Mouse (Mus musculus) midbrain, embryonic 11.5 days (tissue): ENCODE data around the gene Cachd1. TPM values are rescaled to one million over a fixed set of nuclear protein-coding genes. Genes with fewer than 3 reads are reported as not detected.

Source experiments
- ATAC-seq: fragments of 200-750 bp; cut with Nextera tagmentation; 2 replicates; pipeline ENCODE4 v1.8.0; 2017; ENCODE audit warnings: moderate TSS enrichment, moderate library complexity; ENCODE audit not compliant: low FRiP score
- DNase-seq: peaks from one replicate; pipeline ENCODE4 v3.0.0; 2015; ENCODE audit warnings: low spot score; ENCODE audit errors: missing footprints
- H3K27ac ChIP-seq: fragments of 300-500 bp; sonication (generic); 2 replicates; pipeline ENCODE4 v1.5.1; 2014; ENCODE audit warnings: low read depth, low read length
- H3K27me3 ChIP-seq: fragments of 300-500 bp; sonication (generic); 2 replicates; pipeline ENCODE4 v1.6.1; 2014; ENCODE audit warnings: mild to moderate bottlenecking, low read length, moderate library complexity, mixed read lengths; ENCODE audit not compliant: control insufficient read depth, insufficient read depth
- H3K36me3 ChIP-seq: fragments of 300-500 bp; sonication (generic); 2 replicates; pipeline ENCODE4 v1.6.1; 2014; ENCODE audit warnings: mild to moderate bottlenecking, low read length, moderate library complexity, mixed read lengths; ENCODE audit not compliant: control insufficient read depth, insufficient read depth
- H3K4me1 ChIP-seq: fragments of 300-500 bp; sonication (generic); 2 replicates; pipeline ENCODE4 v1.6.1; 2014; ENCODE audit warnings: low read length; ENCODE audit not compliant: control insufficient read depth, insufficient read depth
- H3K4me2 ChIP-seq: fragments of 300-500 bp; sonication (generic); 2 replicates; pipeline ENCODE4 v1.6.1; 2014; ENCODE audit warnings: mild to moderate bottlenecking, moderate library complexity
- H3K4me3 ChIP-seq: fragments of 300-500 bp; sonication (generic); 2 replicates; pipeline ENCODE4 v1.5.1; 2014; ENCODE audit warnings: low read depth, low read length
- H3K9ac ChIP-seq: fragments of 300-500 bp; sonication (generic); 2 replicates; pipeline ENCODE4 v1.6.1; 2014; ENCODE audit warnings: low read length
- H3K9me3 ChIP-seq: fragments of 300-500 bp; sonication (generic); 2 replicates; pipeline ENCODE4 v1.6.1; 2016; ENCODE audit warnings: low read length; ENCODE audit not compliant: control insufficient read depth
- WGBS: fragments of 180-500 bp; shearing (Covaris S2); extraction: QIAGEN DNeasy Blood & Tissue Kit; methylation state at CpG from one replicate; pipeline ENCODE4 v1.1.7; 2014; 5-methylcytosine and 5-hydroxymethylcytosine counted together
- polyA plus RNA-seq: library from polyadenylated mRNA; unstranded; fragments of >200 nt; fragmentation: Nextera tagmentation; extraction: Ambion mirVana; gene quantifications from 2 replicates; pipeline ENCODE4 v1.2.1, GENCODE M21; 2014

Gene Cachd1
- polyA plus RNA-seq, 1 experiment from 2014 or later: 39.0 TPM

DNA sequence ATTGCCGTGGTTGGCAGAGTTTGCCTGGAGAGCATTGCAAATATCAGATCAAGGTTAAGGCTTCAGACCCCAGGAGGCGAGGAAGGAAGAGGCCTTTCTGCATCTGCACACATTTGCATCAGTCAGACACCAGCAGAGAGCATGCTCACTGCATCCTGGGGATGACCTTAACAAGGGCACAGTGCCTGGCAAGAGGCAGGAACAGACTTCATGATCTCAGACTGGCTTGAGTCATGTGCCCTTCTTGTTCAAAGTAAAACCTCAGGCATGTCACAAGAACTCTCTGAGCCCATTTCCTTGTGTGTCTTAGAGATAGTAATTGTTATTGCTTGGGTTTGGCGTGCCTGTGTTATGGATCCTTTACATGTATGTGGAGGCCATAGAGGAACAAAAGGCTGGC is 167.8 kb downstream of the Cachd1 start:
- no peak overlapping the region for H3K27ac ChIP-seq
- peaks cover 1% of the 10 kb centered on the region; the same call in 1 of the 2 replicates for H3K36me3 ChIP-seq
- H3K9ac ChIP-seq: no peak overlapping the region
- 85% methylated on average over 3 of the region's 3 CpGs for WGBS
- H3K4me2 ChIP-seq: no peak overlapping the region
- DNase-seq: no peak
- no peak overlapping the region for H3K4me3 ChIP-seq
- ATAC-seq: no peak
- no peaks in the 10 kb centered on the region for H3K27me3 ChIP-seq
- 0 out of 2 replicates have a peak, but pooled peaks cover 2% of the 10 kb centered on the region for H3K4me1 ChIP-seq
- no peaks in the 10 kb centered on the region for H3K9me3 ChIP-seq

DNA sequence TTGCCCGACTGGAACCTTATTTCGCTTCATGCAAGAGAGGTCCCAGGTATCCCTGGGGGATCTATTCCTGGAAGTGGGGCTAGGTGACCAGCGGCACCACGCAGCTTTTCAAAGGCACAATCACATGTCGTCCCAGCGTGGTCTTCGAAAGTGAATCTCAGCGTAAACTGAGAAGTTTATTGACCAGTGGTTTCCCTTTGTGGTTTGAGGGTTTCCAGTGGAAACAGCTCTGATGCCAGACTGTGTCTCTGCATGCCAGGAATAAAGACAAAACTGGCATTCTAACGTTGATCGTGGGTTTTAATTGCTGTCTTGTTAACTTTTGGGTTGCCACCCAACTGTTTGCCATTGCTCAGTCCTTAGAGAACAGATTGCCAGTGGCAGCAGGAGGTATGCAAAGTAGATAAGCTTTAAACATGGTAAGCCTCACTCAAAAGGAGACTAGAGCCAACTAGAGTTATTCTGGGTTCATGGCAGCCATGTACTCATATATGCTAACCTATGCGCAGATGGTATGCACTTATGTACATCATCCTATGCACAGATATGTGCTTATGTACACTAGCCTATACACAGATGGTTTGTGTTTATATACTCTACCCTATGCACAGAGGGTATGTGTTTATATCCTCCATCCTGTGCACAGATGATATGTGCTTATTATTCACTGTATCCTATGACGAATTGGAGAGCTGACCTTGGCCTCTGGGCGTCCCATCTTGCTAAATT is 168.9 kb downstream of the Cachd1 start:
- 90% methylated on average over 13 of the region's 13 CpGs for WGBS
- no peak overlapping the region for H3K4me2 ChIP-seq
- H3K27ac ChIP-seq: no peak overlapping the region
- H3K36me3 ChIP-seq: peaks cover 4% of the 10 kb centered on the region; the same call in 1 of the 2 replicates
- no peak overlapping the region for H3K4me3 ChIP-seq
- no peaks in the 10 kb centered on the region for H3K9me3 ChIP-seq
- H3K9ac ChIP-seq: no peak overlapping the region
- no peaks in the 10 kb centered on the region for H3K27me3 ChIP-seq
- DNase-seq (no peak), ATAC-seq (no peak)
- 0 out of 2 replicates have a peak, but pooled peaks cover 2% of the 10 kb centered on the region for H3K4me1 ChIP-seq

DNA sequence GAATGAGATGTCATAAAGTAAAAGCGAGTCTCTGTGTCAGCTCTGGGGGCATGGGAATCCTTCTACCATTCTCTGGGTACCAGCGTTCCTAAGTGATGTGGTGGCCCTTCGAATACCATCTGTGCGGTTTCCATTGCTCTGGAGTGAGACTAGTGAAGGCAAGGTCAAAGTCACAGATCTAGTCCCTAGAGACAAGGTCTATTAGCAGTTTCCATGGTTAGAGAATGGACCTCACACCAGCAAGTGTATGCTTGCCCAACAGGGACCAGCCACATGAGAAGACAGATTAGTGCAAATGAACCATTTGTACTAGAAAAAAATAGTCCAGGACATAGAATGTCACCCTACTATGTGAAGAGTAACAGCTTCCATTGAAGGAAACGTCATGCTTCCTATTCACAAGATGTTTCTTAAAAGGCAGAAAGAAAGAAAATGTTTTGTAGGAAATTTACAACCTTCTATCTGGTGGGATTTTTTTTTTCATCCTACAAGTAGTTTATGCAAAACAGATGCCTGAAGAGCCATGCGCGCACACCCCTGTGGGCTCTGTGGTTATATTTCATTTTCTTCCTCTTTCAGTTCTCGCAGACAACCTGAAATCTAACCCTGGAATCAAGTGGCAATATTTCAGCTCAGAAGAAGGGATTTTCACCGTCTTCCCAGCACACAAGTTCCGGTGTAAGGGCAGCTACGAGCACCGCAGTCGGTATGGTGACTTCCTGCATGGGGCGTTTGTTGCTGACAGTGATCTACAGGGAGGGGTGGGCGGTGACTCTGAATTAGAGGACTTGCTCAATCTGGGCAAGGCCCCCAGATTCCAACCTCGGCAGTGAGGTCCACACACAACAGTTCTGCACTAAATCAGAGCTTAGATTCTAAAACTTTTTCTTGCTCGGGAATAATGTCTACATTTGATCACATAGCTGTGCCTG is 172.3 kb downstream of the Cachd1 start:
- ATAC-seq: no peak

DNA sequence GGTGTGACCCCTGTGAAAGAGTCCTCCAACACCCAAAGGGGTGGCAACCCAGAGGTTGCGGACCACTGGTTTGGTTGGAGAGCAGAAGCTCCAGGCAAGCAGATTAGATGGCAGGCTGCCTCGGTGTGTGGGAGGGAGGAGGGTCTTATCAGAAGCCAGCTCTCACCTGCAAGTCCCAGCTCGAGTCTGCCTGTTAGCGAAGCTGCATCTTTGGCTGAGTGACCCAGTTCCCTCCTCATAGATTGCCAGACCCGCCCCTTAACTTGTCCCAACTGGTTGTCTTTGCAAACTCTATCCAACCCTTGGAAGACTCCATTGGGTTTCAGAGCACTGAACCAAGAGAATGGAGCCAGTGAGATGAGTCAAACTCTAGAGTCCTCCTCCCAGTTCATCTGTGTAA is 173.8 kb downstream of the Cachd1 start:
- no peaks in the 10 kb centered on the region for H3K9me3 ChIP-seq
- 94% methylated on average over 5 of the region's 5 CpGs for WGBS
- H3K27ac ChIP-seq: no peak overlapping the region
- ATAC-seq (no peak), DNase-seq (no peak)
- peaks cover 16% of the 10 kb centered on the region for H3K36me3 ChIP-seq
- H3K4me2 ChIP-seq: no peak overlapping the region
- no peaks in the 10 kb centered on the region for H3K27me3 ChIP-seq
- no peak overlapping the region for H3K4me3 ChIP-seq
- H3K9ac ChIP-seq: no peak overlapping the region
- H3K4me1 ChIP-seq: peaks cover 2% of the 10 kb centered on the region; the same call in 1 of the 2 replicates

More for the DNA sequence above, 172.3 kb downstream of the Cachd1 start:
- no peak overlapping the region for H3K4me2 ChIP-seq
- 87% methylated on average over 17 of the region's 17 CpGs for WGBS
- no peak overlapping the region for H3K4me3 ChIP-seq
- H3K9me3 ChIP-seq: no peaks in the 10 kb centered on the region
- H3K27ac ChIP-seq: no peak overlapping the region
- no peaks in the 10 kb centered on the region for H3K27me3 ChIP-seq
- H3K9ac ChIP-seq: no peak overlapping the region
- peaks cover 2% of the 10 kb centered on the region; the same call in 1 of the 2 replicates for H3K4me1 ChIP-seq
- peaks cover 8% of the 10 kb centered on the region for H3K36me3 ChIP-seq
- DNase-seq: no peak

DNA sequence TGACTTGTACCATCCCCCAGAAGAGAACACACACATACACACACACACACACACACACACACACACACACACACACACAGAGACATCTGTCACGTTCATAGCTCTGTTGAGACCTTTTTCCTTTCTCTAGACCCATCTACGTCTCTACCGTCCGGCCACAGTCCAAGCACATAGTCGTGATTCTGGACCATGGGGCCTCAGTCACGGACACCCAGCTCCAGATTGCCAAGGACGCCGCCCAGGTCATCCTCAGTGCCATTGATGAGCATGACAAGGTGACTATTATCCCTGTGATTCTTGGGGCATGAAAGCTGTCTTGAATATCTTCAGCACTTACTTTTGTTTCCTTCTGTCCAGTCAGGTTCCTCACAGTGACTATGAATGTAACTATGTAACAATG is 175.4 kb downstream of the Cachd1 start:
- DNase-seq (no peak), ATAC-seq (no peak)
- Histone ChIP-seq H3K4me3 (no peak overlapping the region), H3K27ac (no peak overlapping the region), H3K4me1 (peaks cover 2% of the 10 kb centered on the region; the same call in 1 of the 2 replicates), H3K27me3 (no peaks in the 10 kb centered on the region), H3K9ac (no peak overlapping the region), H3K36me3 (peaks cover 16% of the 10 kb centered on the region), H3K9me3 (no peaks in the 10 kb centered on the region), H3K4me2 (no peak overlapping the region)
- WGBS: 79% methylated on average over 8 of the region's 8 CpGs

DNA sequence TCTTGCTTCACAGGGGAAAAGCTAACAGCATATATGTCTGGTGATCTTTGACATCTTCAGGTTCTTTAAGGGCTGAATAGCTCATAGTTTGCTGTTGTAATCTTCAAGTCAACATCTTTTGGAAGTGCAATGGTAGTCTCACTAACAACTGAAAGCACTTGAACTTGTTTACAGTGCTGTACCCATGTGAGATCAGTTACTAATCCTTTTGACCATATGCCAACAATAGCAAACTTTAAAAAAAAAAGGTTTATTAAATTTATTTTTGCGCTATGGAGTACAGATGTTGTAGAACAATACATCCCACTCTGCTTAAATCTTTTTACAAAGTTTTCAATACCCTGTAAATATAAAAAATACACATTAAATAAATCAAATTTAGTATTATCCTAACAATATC is 186.9 kb downstream of the Cachd1 start:
- Histone ChIP-seq H3K27ac (no peak overlapping the region), H3K4me3 (no peak overlapping the region), H3K9me3 (no peaks in the 10 kb centered on the region), H3K36me3 (peaks cover 34% of the 10 kb centered on the region), H3K9ac (no peak overlapping the region), H3K4me2 (no peak overlapping the region), H3K4me1 (no peaks in the 10 kb centered on the region), H3K27me3 (no peaks in the 10 kb centered on the region)
- no peak for ATAC-seq
- no peak for DNase-seq
- 98% methylated on average over 1 of the region's 1 CpGs for WGBS

DNA sequence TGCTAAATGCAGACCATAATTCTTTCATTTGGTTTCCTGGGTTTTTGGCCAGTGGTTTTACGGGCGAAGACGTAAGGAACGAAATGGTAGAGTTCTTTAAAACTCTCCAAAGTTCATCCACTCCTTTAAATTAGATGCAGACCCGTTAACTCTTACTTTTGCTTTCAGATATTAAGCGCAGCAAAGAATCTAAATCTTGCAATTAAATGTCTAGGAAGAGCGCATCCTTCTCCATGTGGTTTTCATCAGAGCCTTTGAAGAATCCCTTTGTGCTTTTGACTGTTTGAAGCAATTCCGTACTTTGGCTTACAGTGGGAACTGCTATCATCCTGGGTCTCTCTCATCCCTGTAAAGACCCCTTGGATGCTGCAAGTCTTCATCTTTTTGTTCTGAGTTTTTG is 187.3 kb downstream of the Cachd1 start:
- peaks cover 34% of the 10 kb centered on the region for H3K36me3 ChIP-seq
- no peaks in the 10 kb centered on the region for H3K27me3 ChIP-seq
- H3K9ac ChIP-seq: no peak overlapping the region
- whole genome bisulfite sequencing: 91% methylated on average over 8 of the region's 8 CpGs
- no peak overlapping the region for H3K4me3 ChIP-seq
- no peaks in the 10 kb centered on the region for H3K4me1 ChIP-seq
- H3K4me2 ChIP-seq: no peak overlapping the region
- no peaks in the 10 kb centered on the region for H3K9me3 ChIP-seq
- ATAC-seq (no peak), DNase-seq (no peak)
- no peak overlapping the region for H3K27ac ChIP-seq

DNA sequence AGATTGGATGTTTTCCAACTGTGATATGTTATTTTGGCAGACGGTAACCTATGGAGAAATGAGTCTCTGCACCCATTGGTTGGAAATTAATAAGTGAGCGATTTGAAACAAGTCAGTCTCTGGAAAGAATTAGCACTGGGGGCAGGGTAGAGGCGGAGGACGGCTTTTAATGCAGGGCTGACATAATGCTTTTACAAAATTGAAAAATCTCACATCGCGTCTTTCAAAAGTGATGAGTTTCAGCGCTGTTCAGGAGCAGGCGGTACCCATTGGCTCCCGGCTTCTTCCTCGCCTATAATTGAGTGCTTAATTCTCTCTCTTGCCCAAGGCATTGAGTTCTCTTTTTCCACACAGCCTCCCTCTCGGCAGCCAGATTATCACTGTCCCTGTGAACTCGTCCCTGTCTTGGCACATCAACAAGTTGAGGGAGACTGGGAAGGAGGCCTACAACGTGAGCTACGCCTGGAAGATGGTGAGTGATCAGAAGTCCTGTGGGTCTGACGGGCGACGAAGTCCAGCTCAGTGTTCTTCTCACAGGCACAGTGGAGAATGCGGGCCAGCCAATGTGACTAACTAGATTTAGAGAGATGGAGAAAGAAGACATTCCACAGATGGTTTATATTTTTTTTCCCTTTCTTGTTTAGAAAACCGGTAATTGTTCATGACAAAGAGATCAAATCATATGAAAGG is 191.4 kb downstream of the Cachd1 start:
- Histone ChIP-seq H3K27ac (no peak overlapping the region), H3K9ac (no peak overlapping the region), H3K36me3 (peaks cover 35% of the 10 kb centered on the region; the same call in 1 of the 2 replicates), H3K4me3 (no peak overlapping the region), H3K27me3 (no peaks in the 10 kb centered on the region), H3K9me3 (no peaks in the 10 kb centered on the region), H3K4me1 (no peaks in the 10 kb centered on the region), H3K4me2 (no peak overlapping the region)
- DNase-seq (no peak), ATAC-seq (no peak)
- WGBS: 87% methylated on average over 19 of the region's 19 CpGs
